Mouse (Mus musculus): Measurements from ENCODE around the gene Gm20897.
"Not testable (repeated sequence)": the region's sequence is repeated elsewhere in the genome, so short reads cannot be mapped to it uniquely, and the experiment has no call there.

Gene Gm20897

GRCm38 (mm10) chrY:38502138-38502537, at the start of gene Gm20897:
Gene Gm20897, minus strand, starts transcription at chrY:38502238.
- not testable (repeated sequence) for DNase-seq (ENCODE audit: low read depth, low spot score)

Data from forelimb bud, embryonic 11.5 days (tissue).